Mouse (Mus musculus): ENCODE data around the gene Bcl7b.
"Not testable (repeated sequence)": the region's sequence is repeated elsewhere in the genome, so short reads cannot be mapped to it uniquely, and the experiment has no call there.

The Bcl7b gene

GRCm38 (mm10) chr5:135220941-135221340 is 52.9 kb downstream of the Bcl7b start:
- no peak for DNase-seq

GRCm38 (mm10) chr5:135222066-135222465 is 54.0 kb downstream of the Bcl7b start:
- DNase-seq: no peak

- no peak for DNase-seq
Measured at GRCm38 (mm10) chr5:135224169-135224568, 56.1 kb downstream of the Bcl7b start.

- not testable (repeated sequence) for DNase-seq
Measured at GRCm38 (mm10) chr5:135225879-135226278, 57.8 kb downstream of the Bcl7b start.

GRCm38 (mm10) chr5:135230186-135230585 is 62.1 kb downstream of the Bcl7b start:
- DNase-seq: no peak
